Mouse (Mus musculus) embryonic fibroblast, embryonic 13.5 days (primary cell): ENCODE measurements around the gene Ruvbl1.

Source experiments
- CTCF ChIP-seq: IDR thresholded peaks from 2 replicates; pipeline ENCODE4 v1.5.1; 2011; ENCODE audit warnings: mild to moderate bottlenecking, control low read depth, low read length, moderate library complexity, borderline replicate concordance; ENCODE audit not compliant: insufficient read depth
- POLR2A ChIP-seq: IDR thresholded peaks from 2 replicates; pipeline ENCODE4 v1.6.1; 2011; ENCODE audit warnings: low read depth, mild to moderate bottlenecking, control low read depth, low read length, moderate library complexity

DNA sequence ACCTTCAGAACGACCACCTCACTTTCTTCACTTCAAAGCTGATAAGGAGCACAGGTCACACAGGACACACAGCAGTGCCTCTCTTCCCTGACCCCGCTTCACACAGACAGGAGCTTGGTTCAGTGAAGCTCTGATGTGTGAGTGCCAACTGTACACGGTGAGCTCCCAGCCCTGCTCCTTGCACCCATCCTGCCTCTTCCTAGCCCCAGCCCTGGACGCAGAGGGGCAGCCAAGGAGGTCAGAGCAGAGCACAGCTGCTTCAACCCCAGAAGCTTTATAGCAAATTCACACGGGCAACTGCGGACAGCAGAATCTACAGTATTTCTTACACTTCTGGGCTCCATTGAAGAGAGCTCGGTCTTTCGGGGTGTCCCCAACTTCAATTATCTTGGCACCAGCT is 48.8 kb downstream of the Ruvbl1 start:
- TF ChIP-seq POLR2A (no peak), CTCF (no peak)
